Mouse (Mus musculus): ENCODE results near the gene Olfr191. TPM values are rescaled to one million over a fixed set of nuclear protein-coding genes. Genes with fewer than 3 reads are reported as not detected.
"Not testable (repeated sequence)": the region's sequence is repeated elsewhere in the genome, so short reads cannot be mapped to it uniquely, and the experiment has no call there.

The Olfr191 gene
- polyA plus RNA-seq, 1 experiment from 2014 or later, result not detected

DNA sequence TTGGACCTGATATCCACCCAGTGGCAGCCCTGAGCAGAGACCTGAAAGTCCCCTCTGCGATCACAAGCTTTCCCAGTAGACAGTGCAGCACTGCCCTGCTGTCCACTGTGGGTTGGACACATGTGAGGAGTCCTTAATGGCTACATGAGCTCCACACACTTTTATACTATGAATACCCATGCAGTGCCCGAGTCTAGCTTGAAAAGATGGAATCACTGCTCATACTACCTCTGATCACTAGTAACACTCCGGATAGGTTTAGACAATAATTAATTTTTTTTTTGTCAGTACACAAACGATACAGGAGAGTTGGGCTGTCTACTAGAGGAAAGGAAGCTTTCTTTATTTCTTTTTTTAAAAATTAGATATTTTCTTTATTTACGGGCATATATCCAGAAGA, 11.7 kb downstream of the Olfr191 start, which contains the start of gene Olfr190:
Olfr190 (minus strand) TSS at position 101 of the 400 bp plus-strand sequence.
- Histone ChIP-seq H3K4me2 (ENCODE audit: low read length) (no peak within 1 kb of the TSS), H3K9ac (ENCODE audit: low read depth, low read length) (no peak within 1 kb of the TSS), H3K4me3 (replicated peaks; ENCODE audit: low read depth, low read length) (no peak within 1 kb of the TSS), H3K36me3 (ENCODE audit: insufficient read depth, low read length) (no peaks in the 10 kb centered on the region), H3K9me3 (replicated peaks; ENCODE audit: low read length) (no peaks in the 10 kb centered on the region), H3K27ac (no peak within 1 kb of the TSS), H3K4me1 (replicated peaks; ENCODE audit: insufficient read depth, low read length) (no peaks in the 10 kb centered on the region), H3K27me3 (ENCODE audit: insufficient read depth, low read length) (no peaks in the 10 kb centered on the region)
- no peak for TF ChIP-seq CTCF (IDR thresholded peaks at IDR 0.05; ENCODE audit: low read depth)
- WGBS, result 84% methylated on average over 5 of the region's 5 CpGs
- DNase-seq (ENCODE audit: low spot score) (no peak), ATAC-seq (replicated peaks; ENCODE audit: low FRiP score, low read depth) (no peak)

GRCm38 (mm10) chr16:59073520-59073919, 16.1 kb downstream of the Olfr191 start:
- Histone ChIP-seq H3K27me3 (ENCODE audit: insufficient read depth, low read length) (no peaks in the 10 kb centered on the region), H3K9ac (ENCODE audit: low read depth, low read length) (no peak overlapping the region), H3K4me2 (ENCODE audit: low read length) (no peak overlapping the region), H3K4me3 (replicated peaks; ENCODE audit: low read depth, low read length) (no peak overlapping the region), H3K9me3 (replicated peaks; ENCODE audit: low read length) (no peaks in the 10 kb centered on the region), H3K36me3 (ENCODE audit: insufficient read depth, low read length) (no peaks in the 10 kb centered on the region), H3K4me1 (replicated peaks; ENCODE audit: insufficient read depth, low read length) (no peaks in the 10 kb centered on the region), H3K27ac (no peak overlapping the region)
- TF ChIP-seq CTCF (IDR thresholded peaks at IDR 0.05; ENCODE audit: low read depth), result no peak
- ATAC-seq (replicated peaks; ENCODE audit: low FRiP score, low read depth), result no peak
- DNase-seq (ENCODE audit: low spot score), result no peak
- 76% methylated on average over 1 of the region's 1 CpGs for WGBS

DNA sequence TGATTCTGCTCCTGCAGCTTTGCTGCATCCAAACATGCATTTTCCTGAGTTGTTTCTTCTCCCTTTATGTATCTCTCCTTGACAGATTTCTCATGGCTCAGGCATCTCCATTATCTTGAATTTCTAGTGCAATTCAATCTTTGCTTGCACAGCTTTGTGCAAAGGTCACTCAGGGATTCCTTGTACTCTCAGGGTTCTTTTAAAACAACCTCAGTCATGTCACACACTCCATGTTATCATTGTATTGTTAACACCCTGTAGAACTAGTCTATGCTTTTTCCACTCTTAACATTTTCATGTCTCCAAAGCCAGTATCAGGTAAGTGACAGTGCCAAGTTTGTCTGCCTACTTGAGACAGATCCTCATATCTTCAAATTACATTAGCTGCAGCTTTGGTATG, 17.9 kb downstream of the Olfr191 start:
- ATAC-seq (replicated peaks; ENCODE audit: low FRiP score, low read depth) (no peak), DNase-seq (ENCODE audit: low spot score) (no peak)
- TF ChIP-seq CTCF (IDR thresholded peaks at IDR 0.05; ENCODE audit: low read depth), result no peak

DNA sequence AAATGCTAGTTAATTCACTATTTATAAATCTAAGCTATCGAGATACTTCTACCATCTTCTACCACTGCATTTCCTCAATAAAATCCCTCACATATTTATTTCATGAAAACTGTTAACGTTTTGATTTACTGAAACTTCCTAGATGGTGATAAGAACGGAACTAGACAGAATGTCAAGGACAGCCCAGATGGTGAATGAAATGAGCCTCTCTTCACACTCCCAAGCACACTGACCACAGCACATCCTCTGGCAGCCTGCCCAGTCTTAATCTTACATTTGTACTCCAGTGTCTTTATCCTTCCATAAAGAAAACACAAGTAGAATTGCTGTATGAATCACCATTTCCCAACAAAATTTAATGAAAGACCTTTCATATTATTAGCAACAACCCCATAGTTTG, 27.2 kb downstream of the Olfr191 start:
- not testable (repeated sequence) for H3K36me3 ChIP-seq (ENCODE audit: insufficient read depth, low read length); H3K4me1 ChIP-seq (replicated peaks; ENCODE audit: insufficient read depth, low read length); DNase-seq (ENCODE audit: low spot score); H3K4me2 ChIP-seq (ENCODE audit: low read length); ATAC-seq (replicated peaks; ENCODE audit: low FRiP score, low read depth); H3K9ac ChIP-seq (ENCODE audit: low read depth, low read length); H3K4me3 ChIP-seq (replicated peaks; ENCODE audit: low read depth, low read length); H3K27ac ChIP-seq; H3K27me3 ChIP-seq (ENCODE audit: insufficient read depth, low read length); H3K9me3 ChIP-seq (replicated peaks; ENCODE audit: low read length)
- 66% methylated on average over 3 of the region's 3 CpGs for WGBS

More for the DNA sequence above, 17.9 kb downstream of the Olfr191 start:
- H3K4me3 ChIP-seq (replicated peaks; ENCODE audit: low read depth, low read length), result no peak overlapping the region
- H3K27me3 ChIP-seq (ENCODE audit: insufficient read depth, low read length), result no peaks in the 10 kb centered on the region
- no peak overlapping the region for H3K9ac ChIP-seq (ENCODE audit: low read depth, low read length)
- no peaks in the 10 kb centered on the region for H3K4me1 ChIP-seq (replicated peaks; ENCODE audit: insufficient read depth, low read length)
- no peak overlapping the region for H3K4me2 ChIP-seq (ENCODE audit: low read length)
- no peaks in the 10 kb centered on the region for H3K9me3 ChIP-seq (replicated peaks; ENCODE audit: low read length)
- H3K36me3 ChIP-seq (ENCODE audit: insufficient read depth, low read length), result no peaks in the 10 kb centered on the region
- no peak overlapping the region for H3K27ac ChIP-seq

- WGBS, result 87% methylated on average over 2 of the region's 2 CpGs
- not testable (repeated sequence) for H3K9me3 ChIP-seq (replicated peaks; ENCODE audit: low read length); H3K4me3 ChIP-seq (replicated peaks; ENCODE audit: low read depth, low read length); DNase-seq (ENCODE audit: low spot score); H3K4me1 ChIP-seq (replicated peaks; ENCODE audit: insufficient read depth, low read length); H3K4me2 ChIP-seq (ENCODE audit: low read length); H3K9ac ChIP-seq (ENCODE audit: low read depth, low read length); H3K27ac ChIP-seq; H3K36me3 ChIP-seq (ENCODE audit: insufficient read depth, low read length); H3K27me3 ChIP-seq (ENCODE audit: insufficient read depth, low read length); ATAC-seq (replicated peaks; ENCODE audit: low FRiP score, low read depth)
Observed at GRCm38 (mm10) chr16:59049286-59049685, 40.3 kb downstream of the Olfr191 start.

DNA sequence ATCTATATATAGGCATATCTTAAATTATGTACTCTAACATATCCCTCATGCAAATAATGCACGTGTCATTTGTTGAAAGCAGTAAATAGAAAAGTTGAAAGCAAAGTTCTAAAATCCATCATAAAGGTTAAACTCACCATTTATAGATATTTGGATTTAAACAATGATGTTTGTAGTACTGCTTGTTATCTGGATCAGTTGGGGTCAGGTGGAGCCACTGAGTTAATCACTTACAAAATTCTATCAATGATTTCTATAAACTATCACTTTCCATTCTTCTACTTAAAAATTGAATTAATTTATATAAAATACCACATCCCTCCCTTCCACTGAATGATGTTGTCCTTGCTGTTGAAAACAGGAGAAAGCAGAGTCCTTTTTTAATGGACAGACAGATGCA, 40.8 kb downstream of the Olfr191 start:
- Histone ChIP-seq H3K4me3 (replicated peaks; ENCODE audit: low read depth, low read length) (no peak overlapping the region), H3K36me3 (ENCODE audit: insufficient read depth, low read length) (no peaks in the 10 kb centered on the region), H3K9me3 (replicated peaks; ENCODE audit: low read length) (no peaks in the 10 kb centered on the region), H3K4me1 (replicated peaks; ENCODE audit: insufficient read depth, low read length) (no peaks in the 10 kb centered on the region), H3K4me2 (ENCODE audit: low read length) (no peak overlapping the region), H3K27ac (no peak overlapping the region), H3K9ac (ENCODE audit: low read depth, low read length) (no peak overlapping the region), H3K27me3 (ENCODE audit: insufficient read depth, low read length) (no peaks in the 10 kb centered on the region)
- TF ChIP-seq CTCF (IDR thresholded peaks at IDR 0.05; ENCODE audit: low read depth), result no peak
- ATAC-seq (replicated peaks; ENCODE audit: low FRiP score, low read depth), result no peak
- DNase-seq (ENCODE audit: low spot score), result no peak
- WGBS, result 68% methylated on average over 1 of the region's 1 CpGs

DNA sequence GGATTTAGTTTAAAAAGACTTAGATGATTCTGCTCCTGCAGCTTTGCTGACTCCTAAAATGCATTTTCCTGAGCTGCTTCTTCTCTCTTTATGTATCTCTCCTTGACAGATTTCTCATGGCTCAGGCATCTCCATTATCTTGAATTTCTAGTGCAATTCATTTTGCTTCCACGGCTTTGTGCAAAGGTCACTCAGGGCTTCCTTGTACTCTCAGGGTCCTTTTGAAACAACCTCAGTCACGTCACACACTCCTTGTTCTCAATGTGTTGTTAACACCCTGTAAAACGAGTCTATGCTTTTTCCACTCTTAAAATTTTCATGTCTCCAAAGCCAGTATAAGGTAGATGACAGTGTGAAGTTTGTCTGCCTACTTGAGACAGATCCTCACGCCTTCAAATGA, 42.0 kb downstream of the Olfr191 start:
- Histone ChIP-seq H3K9ac (ENCODE audit: low read depth, low read length) (no peak overlapping the region), H3K4me1 (replicated peaks; ENCODE audit: insufficient read depth, low read length) (no peaks in the 10 kb centered on the region), H3K4me2 (ENCODE audit: low read length) (no peak overlapping the region), H3K4me3 (replicated peaks; ENCODE audit: low read depth, low read length) (no peak overlapping the region), H3K9me3 (replicated peaks; ENCODE audit: low read length) (no peaks in the 10 kb centered on the region), H3K36me3 (ENCODE audit: insufficient read depth, low read length) (no peaks in the 10 kb centered on the region), H3K27ac (no peak overlapping the region), H3K27me3 (ENCODE audit: insufficient read depth, low read length) (no peaks in the 10 kb centered on the region)
- DNase-seq (ENCODE audit: low spot score), result no peak
- 62% methylated on average over 4 of the region's 4 CpGs for WGBS
- ATAC-seq (replicated peaks; ENCODE audit: low FRiP score, low read depth), result no peak
- no peak for TF ChIP-seq CTCF (IDR thresholded peaks at IDR 0.05; ENCODE audit: low read depth)

All from kidney, postnatal 0 days (tissue).